Mouse (Mus musculus) erythroblast, embryonic 14.5 days (primary cell): ENCODE data around the gene Ahdc1. TPM values are rescaled to one million over a fixed set of nuclear protein-coding genes. Genes with fewer than 3 reads are reported as not detected.

Experiments
- H3K27me3 ChIP-seq: 2 replicates; pipeline ENCODE4 v1.6.1; 2012; ENCODE audit warnings: inconsistent platforms; ENCODE audit not compliant: control insufficient read depth
- H3K36me3 ChIP-seq: 2 replicates; pipeline ENCODE4 v1.6.1; 2012; ENCODE audit warnings: mild to moderate bottlenecking, inconsistent platforms; ENCODE audit not compliant: control insufficient read depth
- H3K4me1 ChIP-seq: 2 replicates; pipeline ENCODE4 v1.6.1; 2012; ENCODE audit warnings: inconsistent platforms; ENCODE audit not compliant: control insufficient read depth
- H3K4me3 ChIP-seq: replicated peaks from 2 replicates; pipeline ENCODE3; 2012; ENCODE audit warnings: moderate library complexity, mild to moderate bottlenecking, inconsistent platforms
- H3K9me3 ChIP-seq: 2 replicates; pipeline ENCODE4 v1.6.1; 2012; ENCODE audit warnings: low read length, inconsistent platforms, mixed read lengths; ENCODE audit not compliant: control insufficient read depth
- GATA1 ChIP-seq: IDR thresholded peaks from 2 replicates; pipeline ENCODE4 v1.6.1; 2012; ENCODE audit warnings: low read length, inconsistent platforms, mixed read lengths
- TAL1 ChIP-seq: IDR thresholded peaks from 3 replicates; pipeline ENCODE4 v1.6.1; 2012; ENCODE audit warnings: low read length, inconsistent platforms, mixed read lengths
- polyA plus RNA-seq: library from polyadenylated mRNA; stranded (reverse); fragments of >175 nt; gene quantifications from 2 replicates; pipeline ENCODE4 v1.2.3, GENCODE M21; 2012

Ahdc1 gene
- polyA plus RNA-seq, 1 experiment: 0.08 TPM

DNA sequence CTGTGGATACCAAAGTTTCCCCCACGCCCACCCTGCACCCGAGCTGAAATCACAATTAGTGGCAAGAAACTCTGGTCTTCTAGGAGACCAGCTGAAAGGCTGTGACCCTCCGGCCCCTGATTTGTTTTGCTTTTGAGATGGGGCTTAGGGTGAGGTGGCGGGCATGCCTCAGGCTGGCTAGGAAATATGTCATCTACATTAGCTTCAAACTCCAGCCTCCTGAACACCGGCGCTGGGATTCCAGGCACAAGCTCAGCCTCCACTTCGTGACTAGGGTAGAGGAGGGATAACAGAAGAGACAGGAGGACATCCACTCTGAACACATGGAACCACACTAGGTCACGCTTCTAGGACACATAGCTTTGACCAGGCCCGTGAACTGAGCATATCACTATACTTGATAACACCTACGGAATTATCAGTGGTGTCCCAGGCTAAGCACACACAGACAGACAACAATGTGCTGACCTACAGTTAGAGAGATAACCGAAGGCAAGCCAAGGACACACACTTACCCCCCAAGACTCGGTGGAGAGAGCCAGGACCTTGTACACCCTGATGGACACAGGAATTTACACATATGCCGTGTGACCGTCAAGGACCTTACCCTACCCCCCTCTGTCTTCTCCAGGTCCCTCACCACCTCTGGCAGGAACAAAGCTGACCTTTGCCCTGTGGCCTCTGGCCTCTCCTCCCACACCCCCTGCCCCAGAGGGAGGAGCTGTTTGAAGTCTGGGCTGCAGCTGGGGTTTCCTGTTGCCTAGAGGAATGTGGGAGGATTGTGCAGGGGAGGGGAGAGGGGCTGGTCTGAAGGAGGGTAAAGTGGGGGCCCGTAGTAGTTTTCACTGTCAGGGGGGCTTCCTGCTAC is 3.3 kb upstream of the Ahdc1 start:
- TF ChIP-seq TAL1: 0 out of 3 replicates have a peak, but pooled peaks have one; percentile 10
- TF ChIP-seq GATA1: no peak
- peak overlapping the region; percentile 19 for H3K4me3 ChIP-seq
- H3K27me3 ChIP-seq: peaks cover 42% of the 10 kb centered on the region
- peaks cover 41% of the 10 kb centered on the region for H3K4me1 ChIP-seq
- no peaks in the 10 kb centered on the region for H3K36me3 ChIP-seq
- H3K9me3 ChIP-seq: no peaks in the 10 kb centered on the region

DNA sequence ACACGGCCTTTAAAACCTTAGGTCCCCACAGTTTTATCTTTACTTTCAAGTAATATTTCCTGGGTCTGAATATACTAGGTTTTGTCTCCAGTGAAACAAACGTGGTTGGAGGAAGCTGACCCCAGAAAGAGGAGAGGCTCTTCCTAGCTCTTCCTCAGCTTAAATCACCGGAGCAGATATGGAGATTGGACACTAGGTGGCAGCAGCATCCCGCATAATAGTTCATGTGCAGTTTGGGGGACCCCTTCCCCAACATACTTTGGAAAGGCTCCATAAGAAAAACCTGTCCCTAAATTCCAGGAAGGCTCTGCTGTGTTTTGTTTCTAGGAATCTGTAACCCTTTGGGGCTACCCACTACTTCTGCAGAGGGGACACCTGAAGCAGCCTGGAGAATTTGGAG is 1.9 kb upstream of the Ahdc1 start:
- peaks cover 51% of the 10 kb centered on the region for H3K4me1 ChIP-seq
- H3K36me3 ChIP-seq: no peaks in the 10 kb centered on the region
- TF ChIP-seq GATA1: no peak
- no peak for TF ChIP-seq TAL1
- H3K9me3 ChIP-seq: no peaks in the 10 kb centered on the region
- H3K4me3 ChIP-seq: no peak overlapping the region
- peaks cover 50% of the 10 kb centered on the region for H3K27me3 ChIP-seq

DNA sequence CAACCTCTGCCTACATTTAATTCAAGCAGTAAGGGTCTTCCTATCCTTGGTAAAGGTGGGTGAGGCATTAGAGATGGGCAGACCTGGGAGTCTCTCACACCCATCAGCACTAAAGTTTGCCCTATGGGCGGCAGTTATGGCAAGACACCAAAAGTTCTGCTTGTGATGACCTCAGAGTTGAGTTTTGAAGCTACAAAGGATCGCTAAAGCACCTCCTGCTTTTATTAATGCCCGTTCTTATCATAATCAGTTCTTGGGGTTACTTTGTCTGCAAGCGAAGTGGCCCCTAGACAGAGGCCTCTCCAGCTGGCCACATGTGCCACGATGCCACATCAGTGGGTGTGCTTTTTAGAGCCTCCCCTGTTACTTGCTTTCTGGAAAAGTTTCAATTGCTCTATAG is 1.4 kb upstream of the Ahdc1 start:
- H3K27me3 ChIP-seq: peaks cover 52% of the 10 kb centered on the region
- TF ChIP-seq TAL1 (no peak), GATA1 (no peak)
- no peaks in the 10 kb centered on the region for H3K9me3 ChIP-seq
- H3K36me3 ChIP-seq: no peaks in the 10 kb centered on the region
- H3K4me1 ChIP-seq: peaks cover 51% of the 10 kb centered on the region
- H3K4me3 ChIP-seq: no peak overlapping the region

DNA sequence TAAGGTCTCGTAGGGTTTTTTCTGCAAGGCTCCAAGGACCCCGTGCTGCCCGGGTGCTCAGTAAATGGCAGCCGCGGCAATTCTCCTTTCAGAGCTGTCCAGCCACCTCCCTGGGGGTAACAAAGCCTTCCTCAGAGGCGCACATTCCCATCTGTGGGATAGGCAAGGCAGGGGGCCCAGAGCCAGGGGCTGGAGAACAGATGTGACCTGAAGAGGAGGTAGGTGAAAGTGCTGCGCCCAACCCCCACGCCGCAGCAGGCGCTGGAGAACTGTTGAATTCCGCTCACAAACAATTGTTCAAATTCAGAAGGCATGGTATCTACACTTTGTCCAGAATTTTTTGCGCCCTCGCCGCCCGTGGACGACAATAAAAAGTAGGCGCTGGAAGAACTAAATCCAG is 449 bp upstream of the Ahdc1 start:
- Histone ChIP-seq H3K36me3 (no peaks in the 10 kb centered on the region), H3K4me1 (peaks cover 51% of the 10 kb centered on the region), H3K9me3 (no peaks in the 10 kb centered on the region), H3K4me3 (peak overlapping the region; percentile 77), H3K27me3 (peaks cover 52% of the 10 kb centered on the region)
- TF ChIP-seq GATA1: no peak
- no peak for TF ChIP-seq TAL1

DNA sequence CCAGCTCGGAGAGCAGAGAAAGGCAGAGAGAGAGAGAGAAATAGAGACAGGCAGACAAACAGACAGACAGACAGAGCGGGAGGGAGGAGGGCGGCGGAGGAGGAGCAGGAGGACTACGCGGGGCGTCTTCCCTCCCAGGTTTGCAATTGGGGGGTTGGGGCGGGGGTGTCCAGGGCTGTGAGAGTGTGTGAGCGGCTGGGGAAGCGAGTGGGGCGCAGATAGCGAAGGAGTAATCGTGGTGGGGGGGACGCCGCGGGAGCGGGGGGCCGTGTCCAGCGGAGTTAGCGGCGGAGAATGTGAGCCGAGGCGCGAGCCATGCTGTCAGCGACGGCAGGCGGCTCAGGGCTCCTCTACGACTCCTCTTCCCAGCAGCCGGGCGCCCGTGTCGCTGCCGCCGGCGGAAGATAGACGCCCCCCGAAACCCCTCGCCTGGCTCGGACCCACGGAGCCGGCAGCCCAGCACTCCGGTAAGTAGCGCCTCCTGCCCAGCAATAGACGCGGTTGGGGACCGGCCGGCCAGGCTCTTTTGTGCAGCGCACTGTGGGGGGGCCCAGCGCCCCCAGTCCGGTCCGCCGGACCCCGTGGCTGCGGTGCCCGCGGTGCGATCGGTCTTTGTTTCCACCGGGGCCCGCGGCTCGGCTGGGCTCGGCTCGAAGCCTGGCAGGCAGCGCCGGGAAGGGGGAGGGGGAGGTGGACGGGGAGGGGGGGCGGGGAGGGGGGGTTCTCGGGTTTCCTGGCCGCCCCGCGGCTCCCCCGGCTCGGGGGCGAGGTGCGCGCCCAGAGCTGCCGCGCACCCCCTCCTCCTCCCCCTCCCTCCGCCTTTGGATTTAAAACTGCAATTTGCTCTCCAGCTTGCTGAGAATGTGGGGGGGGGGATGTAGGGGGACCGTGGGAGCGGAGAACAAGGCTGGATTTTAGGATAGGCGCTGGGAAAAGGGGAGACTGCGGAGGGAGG is 1.0 kb downstream of the Ahdc1 start:
- H3K4me3 ChIP-seq: peak overlapping the region; percentile 77
- H3K36me3 ChIP-seq: no peaks in the 10 kb centered on the region
- no peaks in the 10 kb centered on the region for H3K9me3 ChIP-seq
- TF ChIP-seq GATA1: no peak
- H3K27me3 ChIP-seq: peaks cover 52% of the 10 kb centered on the region
- H3K4me1 ChIP-seq: peaks cover 50% of the 10 kb centered on the region

DNA sequence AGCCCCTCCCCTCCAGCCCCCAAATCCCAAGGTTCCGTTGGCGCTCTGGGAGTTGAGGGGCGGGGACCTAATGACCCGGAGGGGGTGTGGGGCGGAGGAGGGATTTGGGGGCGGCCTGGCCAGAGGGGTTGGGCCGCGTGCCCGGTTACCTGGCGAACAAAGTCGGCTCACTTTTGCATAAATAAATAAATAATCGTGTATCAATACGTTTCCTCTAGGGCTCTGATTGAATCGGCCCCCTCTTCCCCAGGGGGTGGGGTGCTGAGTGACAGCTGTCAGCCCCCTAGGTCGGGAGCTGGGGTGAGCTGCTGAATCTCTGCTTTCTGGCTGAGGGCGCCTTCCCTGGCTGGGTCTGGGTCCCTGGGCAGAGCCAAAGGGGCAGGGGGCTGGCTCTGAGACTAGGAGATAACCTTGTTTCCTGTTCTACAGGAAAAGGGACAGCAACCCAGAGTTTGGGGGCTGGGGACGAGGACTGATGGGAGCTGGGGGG is 1.8 kb downstream of the Ahdc1 start:
- Histone ChIP-seq H3K36me3 (no peaks in the 10 kb centered on the region), H3K27me3 (peaks cover 52% of the 10 kb centered on the region), H3K4me1 (peaks cover 43% of the 10 kb centered on the region), H3K4me3 (peak overlapping the region; percentile 77), H3K9me3 (no peaks in the 10 kb centered on the region)
- TF ChIP-seq TAL1 (no peak), GATA1 (no peak)

DNA sequence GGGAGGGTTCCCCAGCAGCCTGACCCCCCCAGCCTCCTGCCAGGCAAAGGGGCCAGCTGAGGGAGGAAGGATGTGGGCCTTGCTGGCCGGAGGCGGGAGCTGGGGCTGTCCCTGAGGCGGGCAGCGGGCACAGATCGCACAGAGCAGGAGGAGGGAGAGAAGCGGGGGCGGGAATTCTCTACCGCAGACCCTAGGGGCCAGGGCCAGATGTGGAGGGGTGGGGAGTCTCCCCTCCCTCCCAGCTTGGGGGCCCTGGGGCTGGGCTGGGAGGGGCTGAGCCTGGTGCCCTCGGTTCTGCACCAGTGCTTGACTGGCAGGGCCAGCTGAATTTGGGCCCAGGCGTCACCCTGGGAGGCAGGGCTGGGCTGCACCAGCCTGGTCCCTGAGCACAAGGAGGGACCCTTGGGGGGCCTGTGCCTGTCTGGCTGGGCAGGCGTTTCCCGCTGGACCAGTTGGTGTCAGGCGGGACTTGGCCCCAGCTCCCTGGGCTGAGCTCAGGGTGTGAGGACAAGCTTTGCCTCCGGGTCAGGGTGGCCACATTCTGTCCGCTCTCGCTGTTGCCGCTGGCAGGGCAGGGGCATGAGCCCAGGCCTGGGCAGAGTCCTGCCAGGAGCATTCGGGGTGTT is 2.3 kb downstream of the Ahdc1 start:
- H3K9me3 ChIP-seq: no peaks in the 10 kb centered on the region
- H3K36me3 ChIP-seq: no peaks in the 10 kb centered on the region
- H3K4me3 ChIP-seq: peak overlapping the region; percentile 77
- H3K27me3 ChIP-seq: peaks cover 52% of the 10 kb centered on the region
- no peak for TF ChIP-seq GATA1
- TF ChIP-seq TAL1: no peak
- peaks cover 37% of the 10 kb centered on the region for H3K4me1 ChIP-seq

DNA sequence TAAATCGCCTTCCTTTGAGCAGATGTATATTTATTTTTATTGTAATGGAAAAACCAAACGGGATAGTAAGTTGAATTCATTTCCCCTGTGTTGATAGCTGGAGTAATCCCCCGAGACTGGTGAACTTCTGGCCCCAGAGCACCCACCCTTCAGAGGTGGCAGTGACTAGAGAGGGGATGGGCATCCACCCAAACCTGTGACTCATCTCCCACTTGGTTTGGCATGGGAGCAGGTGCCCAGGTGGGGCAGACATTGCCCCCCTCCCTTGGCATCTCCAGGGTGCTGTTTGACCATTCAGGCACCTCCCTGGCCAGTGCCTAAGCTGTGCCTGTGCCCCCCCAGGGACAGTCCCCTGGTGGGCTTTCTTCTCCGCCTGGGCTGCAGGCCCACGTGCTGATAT is 3.0 kb downstream of the Ahdc1 start:
- Histone ChIP-seq H3K27me3 (peaks cover 51% of the 10 kb centered on the region), H3K4me1 (peaks cover 37% of the 10 kb centered on the region), H3K4me3 (no peak overlapping the region), H3K36me3 (no peaks in the 10 kb centered on the region), H3K9me3 (no peaks in the 10 kb centered on the region)
- TF ChIP-seq TAL1: no peak
- TF ChIP-seq GATA1: no peak
